Mouse (Mus musculus): Measurements from ENCODE around the gene Cmip.

GRCm38 (mm10) chr8:117217724-117218123, 39.1 kb upstream of the Cmip start:
- TF ChIP-seq POLR2A (IDR thresholded peaks at IDR 0.05; ENCODE audit: borderline replicate concordance, insufficient read depth, low read length) (no peak), CTCF (IDR thresholded peaks at IDR 0.05; ENCODE audit: borderline replicate concordance, insufficient read depth, low read depth, low read length) (no peak)

Data from cerebellum, adult 2 months (tissue).